Mouse (Mus musculus) heart, postnatal 0 days (tissue): ENCODE measurements around the gene Pi4ka.

Source experiments
- CTCF ChIP-seq: IDR thresholded peaks from 2 replicates; pipeline ENCODE4 v1.5.1; 2016; ENCODE audit warnings: antibody characterized with exemption, control low read depth, low read depth
- EP300 ChIP-seq: IDR thresholded peaks from 2 replicates; pipeline ENCODE4 v1.6.1; 2016; ENCODE audit warnings: antibody characterized with exemption, low read depth

DNA sequence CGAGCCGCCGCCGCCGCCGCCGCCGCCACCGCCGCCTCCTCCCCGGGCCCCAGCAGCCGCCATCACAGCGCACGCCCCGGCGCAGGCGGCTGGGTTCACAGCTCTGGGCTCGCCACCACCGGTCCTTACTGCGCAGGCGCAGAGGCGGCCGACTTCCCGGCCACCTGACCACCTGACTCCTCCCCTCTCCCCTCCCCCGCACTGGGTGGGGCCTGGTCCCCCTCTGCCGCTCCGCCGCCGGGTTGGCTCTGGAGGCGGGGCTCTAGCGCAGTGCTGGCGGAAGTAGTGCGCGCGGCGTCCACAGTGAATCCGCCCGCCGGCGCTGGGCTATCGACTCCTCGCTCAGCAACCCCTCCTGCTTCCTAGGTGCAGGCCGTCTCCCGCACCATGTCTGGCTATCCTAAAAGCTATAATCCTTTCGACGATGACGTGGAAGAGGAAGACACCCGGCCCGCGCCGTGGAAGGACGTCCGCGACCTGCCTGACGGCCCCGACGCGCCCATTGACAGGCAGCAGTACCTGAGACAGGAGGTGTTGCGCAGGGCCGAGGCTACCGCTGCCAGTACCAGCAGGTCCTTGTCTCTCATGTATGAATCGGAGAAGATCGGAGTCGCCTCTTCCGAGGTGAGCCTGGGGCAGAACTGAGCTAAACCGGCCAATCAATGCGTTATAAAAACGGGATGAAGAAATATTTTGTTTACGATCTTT lies at the start of gene Pi4ka, which contains the start of gene Snap29:
- no peak for TF ChIP-seq CTCF
- TF ChIP-seq EP300 = no peak; the same call in 1 of the 2 replicates
